Mouse (Mus musculus) C2C12 (cell line): Measurements from ENCODE around the gene Ern1. TPM values are rescaled to one million over a fixed set of nuclear protein-coding genes. Genes with fewer than 3 reads are reported as not detected.

Experiments used
- H3K27me3 ChIP-seq: one replicate; pipeline ENCODE4 v1.6.1; 2011; ENCODE audit not compliant: control insufficient read depth, insufficient read depth, insufficient read length
- H3K36me3 ChIP-seq: one replicate; pipeline ENCODE4 v1.6.1; 2011; ENCODE audit not compliant: control insufficient read depth, insufficient read depth
- H3K4me3 ChIP-seq: one replicate; pipeline ENCODE4 v1.5.1; 2011; ENCODE audit warnings: mild to moderate bottlenecking, control low read depth; ENCODE audit not compliant: poor library complexity, insufficient read depth, severe bottlenecking
- H3K79me2 ChIP-seq: one replicate; pipeline ENCODE4 v1.6.1; 2011; ENCODE audit not compliant: control insufficient read depth, insufficient read depth
- H3K79me3 ChIP-seq: one replicate; pipeline ENCODE4 v1.6.1; 2011; ENCODE audit warnings: low read depth, control low read depth
- H3ac ChIP-seq: one replicate; pipeline ENCODE3; 2011; ENCODE audit warnings: low read depth; ENCODE audit not compliant: control insufficient read depth, insufficient read length
- CEBPB ChIP-seq: IDR thresholded peaks from one replicate; pipeline ENCODE4 v1.6.1; 2011; ENCODE audit warnings: low read depth, mild to moderate bottlenecking, control low read depth, moderate library complexity
- CTCF ChIP-seq: IDR thresholded peaks from one replicate; pipeline ENCODE4 v1.5.1; 2011; ENCODE audit not compliant: control insufficient read depth, insufficient read depth, insufficient read length
- FOSL1 ChIP-seq: IDR thresholded peaks from one replicate; pipeline ENCODE4 v1.8.0; 2011; ENCODE audit warnings: mild to moderate bottlenecking, low read length; ENCODE audit not compliant: poor library complexity, insufficient read depth, severe bottlenecking
- MAX ChIP-seq: IDR thresholded peaks from one replicate; pipeline ENCODE4 v1.6.1; 2011; ENCODE audit warnings: mild to moderate bottlenecking, control low read depth
- MYOD1 ChIP-seq: IDR thresholded peaks from one replicate; pipeline ENCODE4 v1.6.1; 2011; ENCODE audit warnings: low read depth; ENCODE audit not compliant: control insufficient read depth, insufficient read length
- MYOG ChIP-seq: IDR thresholded peaks from one replicate; pipeline ENCODE4 v1.6.1; 2011; ENCODE audit not compliant: control insufficient read depth, insufficient read length; ENCODE audit errors: extremely low read depth
- USF1 ChIP-seq: IDR thresholded peaks from one replicate; pipeline ENCODE4 v1.6.1; 2011; ENCODE audit warnings: low read depth, mild to moderate bottlenecking, control low read depth, moderate library complexity
- polyA plus RNA-seq: library from polyadenylated mRNA; unstranded; fragments of >200 nt; fragmentation: generic; extraction: Trizol; gene quantifications from one replicate; pipeline ENCODE4 v1.2.1, GENCODE M21; 2012; ENCODE audit warnings: missing spikeins

The Ern1 gene
- polyA plus RNA-seq, 1 experiment: 6.0 TPM

- peaks cover 14% of the 10 kb centered on the region for H3K36me3 ChIP-seq
- no peak overlapping the region for H3K4me3 ChIP-seq
- peaks cover 34% of the 10 kb centered on the region for H3K79me2 ChIP-seq
- TF ChIP-seq MYOG (no peak), MAX (no peak), MYOD1 (no peak), CEBPB (no peak), CTCF (no peak), FOSL1 (no peak), USF1 (no peak)
- H3K27me3 ChIP-seq: no peaks in the 10 kb centered on the region
- H3ac ChIP-seq: no peak overlapping the region
- H3K79me3 ChIP-seq: peaks cover 4% of the 10 kb centered on the region
Observed at GRCm38 (mm10) chr11:106440318-106440717, 47.3 kb downstream of the Ern1 start.

DNA sequence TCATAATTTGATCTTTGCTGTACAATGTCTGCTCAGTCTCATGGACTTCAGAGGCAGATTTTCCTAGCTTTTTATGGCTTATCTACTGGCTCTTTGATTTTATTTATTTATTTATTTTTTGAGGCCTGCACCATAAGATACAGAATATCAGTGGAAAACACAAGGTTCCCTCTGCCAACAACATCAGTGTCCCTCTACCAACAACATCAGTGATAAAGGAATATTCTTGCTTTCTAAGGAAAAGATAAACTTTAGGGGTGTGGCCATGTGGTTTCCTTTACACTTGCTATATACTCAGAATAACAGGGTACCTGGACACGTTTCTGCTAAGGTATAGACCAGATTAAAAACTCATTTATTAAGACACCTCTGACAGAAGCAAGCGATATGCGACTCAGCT lies 48.3 kb downstream of the Ern1 start:
- H3K79me2 ChIP-seq: peaks cover 34% of the 10 kb centered on the region
- H3ac ChIP-seq: no peak overlapping the region
- peaks cover 11% of the 10 kb centered on the region for H3K36me3 ChIP-seq
- peaks cover 4% of the 10 kb centered on the region for H3K79me3 ChIP-seq
- TF ChIP-seq MAX: no peak
- TF ChIP-seq FOSL1: no peak
- TF ChIP-seq MYOG: no peak
- no peak for TF ChIP-seq CTCF
- TF ChIP-seq CEBPB: no peak
- no peak for TF ChIP-seq MYOD1
- TF ChIP-seq USF1: no peak
- H3K4me3 ChIP-seq: no peak overlapping the region
- H3K27me3 ChIP-seq: no peaks in the 10 kb centered on the region

DNA sequence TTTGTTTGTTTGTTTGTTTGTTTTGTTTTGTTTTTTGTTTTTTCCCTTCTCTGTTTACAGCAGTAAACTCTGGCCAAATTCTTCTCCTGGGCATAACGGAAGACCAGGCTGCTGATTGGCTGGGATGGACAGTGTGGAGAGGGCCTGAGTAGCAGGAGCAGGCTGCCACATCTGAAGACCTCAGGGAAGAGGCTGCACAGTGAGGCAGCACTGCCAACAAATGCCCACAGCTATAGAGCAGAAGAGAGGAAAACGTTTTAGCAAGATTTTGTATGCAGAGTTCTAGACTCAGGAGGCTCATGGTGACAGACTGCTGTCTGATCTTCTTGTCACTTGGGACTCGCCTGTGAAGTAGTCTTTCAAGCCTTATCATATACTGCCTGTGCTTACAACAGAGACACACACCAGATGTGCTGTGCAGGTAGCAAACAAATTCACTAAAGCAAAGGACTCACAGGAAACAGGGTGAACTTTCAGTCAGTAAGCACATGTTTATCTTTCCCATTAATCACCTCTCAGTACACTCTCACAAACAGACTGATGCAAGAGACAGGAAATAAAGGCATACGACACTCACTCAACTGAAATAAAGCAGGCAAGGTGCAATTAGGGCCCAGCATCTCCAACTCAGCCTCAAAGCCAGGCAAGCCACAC lies 49.0 kb downstream of the Ern1 start:
- Histone ChIP-seq H3K79me2 (peaks cover 34% of the 10 kb centered on the region), H3K36me3 (peaks cover 17% of the 10 kb centered on the region), H3ac (no peak overlapping the region), H3K27me3 (no peaks in the 10 kb centered on the region), H3K79me3 (peaks cover 4% of the 10 kb centered on the region), H3K4me3 (no peak overlapping the region)
- no peak for TF ChIP-seq MYOD1
- peak; percentile 44 for TF ChIP-seq CEBPB

- Histone ChIP-seq H3K4me3 (no peak overlapping the region), H3K36me3 (peaks cover 24% of the 10 kb centered on the region), H3K27me3 (no peaks in the 10 kb centered on the region), H3ac (no peak overlapping the region), H3K79me2 (peaks cover 34% of the 10 kb centered on the region), H3K79me3 (peaks cover 4% of the 10 kb centered on the region)
- TF ChIP-seq CTCF (no peak), FOSL1 (no peak), MAX (no peak), MYOD1 (no peak), CEBPB (peak; percentile 70), USF1 (no peak), MYOG (no peak)
Observed at GRCm38 (mm10) chr11:106437543-106437942, 50.1 kb downstream of the Ern1 start.

DNA sequence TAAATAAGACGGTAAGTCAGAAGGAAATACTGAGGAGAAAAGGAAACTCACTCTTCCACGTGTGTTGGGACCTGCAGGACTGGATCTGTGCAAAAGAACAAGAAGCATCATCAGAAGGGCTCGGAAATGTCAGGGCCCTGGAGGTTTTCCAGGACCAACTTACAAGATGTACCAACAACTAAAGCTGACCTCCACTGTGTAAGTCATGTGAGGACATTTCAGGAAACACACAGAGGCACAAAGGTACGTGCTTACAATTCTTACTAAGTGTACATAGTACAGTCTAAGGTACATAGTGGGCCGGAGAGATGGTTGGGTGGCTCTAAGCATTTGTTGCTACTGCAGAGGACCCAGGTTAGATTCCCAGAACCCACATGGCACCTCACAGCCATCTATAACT lies 50.6 kb downstream of the Ern1 start:
- H3K4me3 ChIP-seq: no peak overlapping the region
- peaks cover 24% of the 10 kb centered on the region for H3K36me3 ChIP-seq
- H3K79me3 ChIP-seq: peaks cover 4% of the 10 kb centered on the region
- no peak overlapping the region for H3ac ChIP-seq
- TF ChIP-seq CTCF (no peak), MYOD1 (no peak), MYOG (no peak), MAX (no peak), CEBPB (no peak), FOSL1 (no peak), USF1 (no peak)
- H3K27me3 ChIP-seq: no peaks in the 10 kb centered on the region
- peaks cover 34% of the 10 kb centered on the region for H3K79me2 ChIP-seq

- no peaks in the 10 kb centered on the region for H3K79me2 ChIP-seq
- no peaks in the 10 kb centered on the region for H3K79me3 ChIP-seq
- H3K27me3 ChIP-seq: no peaks in the 10 kb centered on the region
- no peak overlapping the region for H3K4me3 ChIP-seq
- peaks cover 58% of the 10 kb centered on the region for H3K36me3 ChIP-seq
- no peak overlapping the region for H3ac ChIP-seq
- no peak for TF ChIP-seq MYOD1
- TF ChIP-seq CTCF: no peak
Observed at GRCm38 (mm10) chr11:106430392-106430791, 57.3 kb downstream of the Ern1 start.
